Mouse (Mus musculus) liver, embryonic 14.5 days (tissue): Measurements from ENCODE around the gene Cd160.

ENCODE experiments used
- CTCF ChIP-seq: IDR thresholded peaks from 2 replicates; pipeline ENCODE4 v1.5.1; 2016; ENCODE audit warnings: antibody characterized with exemption, low read depth, control low read depth
- EP300 ChIP-seq: IDR thresholded peaks from 2 replicates; pipeline ENCODE4 v1.6.1; 2016; ENCODE audit warnings: antibody characterized with exemption, low read depth

DNA sequence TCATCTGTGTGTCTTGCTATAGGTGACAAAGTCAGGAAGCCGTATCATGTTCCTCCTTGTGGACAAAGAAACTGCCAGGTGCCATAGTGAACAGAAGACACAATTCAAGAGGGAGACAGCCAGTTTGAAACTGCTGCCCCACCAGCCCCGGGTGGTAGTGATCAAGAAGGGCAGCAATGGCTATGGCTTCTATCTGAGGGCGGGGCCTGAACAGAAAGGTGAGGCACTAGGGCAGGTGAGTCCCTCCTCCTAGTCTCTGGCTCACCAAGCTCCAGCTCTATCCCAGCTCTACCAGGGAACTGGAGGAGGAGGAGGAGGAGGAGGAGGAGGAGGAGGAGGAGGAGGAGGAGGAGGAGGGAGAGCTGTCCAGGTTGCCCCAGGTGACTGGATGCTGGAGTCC, 26.7 kb upstream of the Cd160 start:
- no peak for TF ChIP-seq CTCF
- TF ChIP-seq EP300, result no peak
